Mouse (Mus musculus) CH12.LX (cell line): ENCODE measurements around the gene Nhlrc1. TPM values are rescaled to one million over a fixed set of nuclear protein-coding genes. Genes with fewer than 3 reads are reported as not detected.

Experiments
- DNase-seq: peaks from one replicate; pipeline ENCODE4 v3.0.0-alpha.2; 2013; ENCODE audit errors: extremely low read depth
- H3K27ac ChIP-seq: 2 replicates; pipeline ENCODE4 v1.5.1; 2012; ENCODE audit warnings: low read depth, mild to moderate bottlenecking, control low read depth, moderate library complexity; ENCODE audit not compliant: insufficient read depth
- H3K27me3 ChIP-seq: replicated peaks from 2 replicates; pipeline ENCODE3; 2012; ENCODE audit warnings: inconsistent platforms
- H3K36me3 ChIP-seq, 2 experiments: replicated peaks in 1 of 2; 2 replicates each; pipeline versions ENCODE3 to v1.6.1; 2012; ENCODE audit warnings: inconsistent platforms in 1 of 2, low read length in 1 of 2, mild to moderate bottlenecking in 1 of 2, mixed read lengths in 1 of 2, moderate library complexity in 1 of 2; ENCODE audit not compliant: control insufficient read depth in 1 of 2, insufficient read depth in 1 of 2
- H3K4me1 ChIP-seq, 2 experiments: 2 replicates each; pipeline ENCODE4 v1.6.1; 2012; ENCODE audit warnings: inconsistent platforms in 1 of 2, moderate library complexity in 1 of 2; ENCODE audit not compliant: insufficient read depth in 2 of 2, control insufficient read depth in 1 of 2
- H3K4me2 ChIP-seq: 2 replicates; pipeline ENCODE4 v1.6.1; 2012; ENCODE audit warnings: low read depth, mild to moderate bottlenecking, control low read depth; ENCODE audit not compliant: poor library complexity, insufficient read depth, severe bottlenecking
- H3K4me3 ChIP-seq, 3 experiments: fragments of 150-350 bp in 1 of 3; sonication (generic) in 1 of 3; replicated peaks in 1 of 3; 2 replicates each; pipeline versions ENCODE3 to v1.5.1; 2011 to 2012; ENCODE audit warnings: low read depth in 2 of 3, low read length in 2 of 3, mild to moderate bottlenecking in 2 of 3, moderate library complexity in 2 of 3, control low read depth in 1 of 3, improper control_type of control experiment in 1 of 3, inconsistent platforms in 1 of 3, mixed read lengths in 1 of 3; ENCODE audit not compliant: poor library complexity in 1 of 3
- H3K79me2 ChIP-seq: replicated peaks from 2 replicates; pipeline ENCODE4 v1.6.1; 2012; ENCODE audit warnings: mild to moderate bottlenecking, moderate library complexity; ENCODE audit not compliant: control insufficient read depth, poor library complexity, insufficient read depth, severe bottlenecking; ENCODE audit errors: extremely low read depth
- H3K9ac ChIP-seq: 2 replicates; pipeline ENCODE4 v1.6.1; 2012; ENCODE audit warnings: low read depth, mild to moderate bottlenecking, control low read depth, moderate library complexity; ENCODE audit not compliant: insufficient read depth
- H3K9me3 ChIP-seq: replicated peaks from 2 replicates; pipeline ENCODE3; 2012; ENCODE audit warnings: low read length, inconsistent platforms, mixed read lengths
- BHLHE40 ChIP-seq: IDR thresholded peaks from 2 replicates; pipeline ENCODE4 v1.6.1; 2011; ENCODE audit warnings: mild to moderate bottlenecking, low read depth, low read length, improper control_type of control experiment
- CHD1 ChIP-seq: IDR thresholded peaks from 2 replicates; pipeline ENCODE4 v1.6.1; 2012; ENCODE audit warnings: low read depth, low read length, improper control_type of control experiment, inconsistent platforms
- CHD2 ChIP-seq: IDR thresholded peaks from 2 replicates; pipeline ENCODE4 v1.6.1; 2011; ENCODE audit warnings: low read length, improper control_type of control experiment
- CTCF ChIP-seq, 2 experiments: IDR thresholded peaks in 1 of 2; conservative IDR thresholded peaks in 1 of 2; 2 replicates each; pipeline ENCODE4 v1.5.1; 2011 to 2012; ENCODE audit warnings: low read depth in 2 of 2, low read length in 2 of 2, improper control_type of control experiment in 1 of 2, inconsistent platforms in 1 of 2, mild to moderate bottlenecking in 1 of 2, moderate library complexity in 1 of 2
- ELF1 ChIP-seq: IDR thresholded peaks from 2 replicates; pipeline ENCODE4 v1.6.1; 2014; ENCODE audit warnings: low read depth, mild to moderate bottlenecking, inconsistent platforms, low read length, improper control_type of control experiment
- EP300 ChIP-seq: IDR thresholded peaks from 2 replicates; pipeline ENCODE4 v1.6.1; 2011; ENCODE audit warnings: low read length, improper control_type of control experiment
- ETS1 ChIP-seq: conservative IDR thresholded peaks from 2 replicates; pipeline ENCODE4 v1.6.1; 2012; ENCODE audit warnings: low read depth, mild to moderate bottlenecking, inconsistent platforms, low read length, improper control_type of control experiment, moderate library complexity
- GABPA ChIP-seq: IDR thresholded peaks from 2 replicates; pipeline ENCODE4 v1.6.1; 2012; ENCODE audit warnings: low read depth, low read length, improper control_type of control experiment, inconsistent platforms; ENCODE audit not compliant: insufficient replicate concordance
- HCFC1 ChIP-seq: IDR thresholded peaks from 2 replicates; pipeline ENCODE4 v1.6.1; 2012; ENCODE audit warnings: low read depth, mild to moderate bottlenecking, inconsistent platforms, low read length, improper control_type of control experiment
- JUN ChIP-seq: IDR thresholded peaks from 2 replicates; pipeline ENCODE4 v1.6.1; 2011; ENCODE audit warnings: low read depth, mild to moderate bottlenecking, low read length, improper control_type of control experiment, moderate library complexity; ENCODE audit not compliant: insufficient read depth
- MAX ChIP-seq: IDR thresholded peaks from 2 replicates; pipeline ENCODE4 v1.6.1; 2011; ENCODE audit warnings: low read length, improper control_type of control experiment
- MEF2A ChIP-seq: IDR thresholded peaks from 2 replicates; pipeline ENCODE4 v1.6.1; 2014; ENCODE audit warnings: low read depth, mild to moderate bottlenecking, inconsistent platforms, low read length, improper control_type of control experiment, borderline replicate concordance
- MXI1 ChIP-seq: IDR thresholded peaks from 2 replicates; pipeline ENCODE4 v1.6.1; 2011; ENCODE audit warnings: mild to moderate bottlenecking, low read depth, low read length, improper control_type of control experiment
- NELFE ChIP-seq: IDR thresholded peaks from 2 replicates; pipeline ENCODE4 v1.6.1; 2011; ENCODE audit warnings: low read depth, low read length, improper control_type of control experiment
- NRF1 ChIP-seq: IDR thresholded peaks from 2 replicates; pipeline ENCODE4 v1.6.1; 2014; ENCODE audit warnings: low read depth, mild to moderate bottlenecking, inconsistent platforms, low read length, improper control_type of control experiment, moderate library complexity
- PAX5 ChIP-seq: IDR thresholded peaks from 2 replicates; pipeline ENCODE4 v1.6.1; 2012; ENCODE audit warnings: low read length, inconsistent platforms, mixed read lengths
- POLR2AphosphoS2 ChIP-seq: IDR thresholded peaks from 2 replicates; pipeline ENCODE4 v1.6.1; 2011; ENCODE audit warnings: low read depth, low read length, improper control_type of control experiment
- RCOR1 ChIP-seq: conservative IDR thresholded peaks from 2 replicates; pipeline ENCODE4 v1.6.1; 2012; ENCODE audit warnings: low read depth, mild to moderate bottlenecking, inconsistent platforms, low read length, improper control_type of control experiment
- SIN3A ChIP-seq: IDR thresholded peaks from 2 replicates; pipeline ENCODE4 v1.6.1; 2012; ENCODE audit warnings: low read length, improper control_type of control experiment, inconsistent platforms
- SMC3 ChIP-seq: IDR thresholded peaks from 2 replicates; pipeline ENCODE4 v1.6.1; 2011; ENCODE audit warnings: low read depth, low read length, improper control_type of control experiment
- TBP ChIP-seq: conservative IDR thresholded peaks from 2 replicates; pipeline ENCODE4 v1.6.1; 2011; ENCODE audit warnings: low read depth, low read length, improper control_type of control experiment
- TCF12 ChIP-seq: IDR thresholded peaks from 2 replicates; pipeline ENCODE4 v1.6.1; 2014; ENCODE audit warnings: low read depth, mild to moderate bottlenecking, inconsistent platforms, low read length, improper control_type of control experiment
- UBTF ChIP-seq: IDR thresholded peaks from 2 replicates; pipeline ENCODE4 v1.6.1; 2012; ENCODE audit warnings: low read depth, mild to moderate bottlenecking, inconsistent platforms, low read length, improper control_type of control experiment, moderate library complexity
- USF1 ChIP-seq: IDR thresholded peaks from 2 replicates; pipeline ENCODE4 v1.6.1; 2014; ENCODE audit warnings: low read depth, mild to moderate bottlenecking, inconsistent platforms, low read length, improper control_type of control experiment
- USF2 ChIP-seq: conservative IDR thresholded peaks from 2 replicates; pipeline ENCODE4 v1.6.1; 2011; ENCODE audit warnings: low read depth, low read length, improper control_type of control experiment
- ZC3H11A ChIP-seq: IDR thresholded peaks from 2 replicates; pipeline ENCODE4 v1.6.1; 2012; ENCODE audit warnings: low read depth, mild to moderate bottlenecking, inconsistent platforms, low read length, improper control_type of control experiment
- ZKSCAN1 ChIP-seq: IDR thresholded peaks from 2 replicates; pipeline ENCODE4 v1.6.1; 2012; ENCODE audit warnings: low read depth, inconsistent platforms, low read length, improper control_type of control experiment, borderline replicate concordance
- ZMIZ1 ChIP-seq: IDR thresholded peaks from 2 replicates; pipeline ENCODE4 v1.6.1; 2012; ENCODE audit warnings: low read depth, mild to moderate bottlenecking, inconsistent platforms, low read length, improper control_type of control experiment
- dilution Hi-C: fragments of 300-500 bp; cut with MboI; formaldehyde crosslinking; loops from 2 replicates; pipeline ENCODE4 v1.14.3; 2020; ENCODE audit warnings: low sequenced_read_pairs; ENCODE audit not compliant: extremely low pct_unique_long_range_greater_than_20kb, extremely low pct_ligation_motif_present
- in situ Hi-C: fragments of 300-500 bp; cut with MboI; formaldehyde crosslinking; loops from 3 replicates; pipeline ENCODE4 v1.14.3; 2019; ENCODE audit warnings: low sequenced_read_pairs, low pct_ligation_motif_present, low pct_unique_long_range_greater_than_20kb, mixed read lengths
- polyA plus RNA-seq: library from polyadenylated mRNA; unstranded; fragments of >175 nt; gene quantifications from 2 replicates; pipeline ENCODE4 v1.2.1, GENCODE M21; 2012; ENCODE audit warnings: low read depth; ENCODE audit not compliant: insufficient read length
- total RNA-seq, 2 experiments: library from RNA; depleted of rRNA; stranded (reverse); fragments of 300-350 nt in 1 of 2; fragments of >200 nt in 1 of 2; gene quantifications; 2 replicates each; pipeline ENCODE4 v1.2.3; 2012 to 2014

The Nhlrc1 gene
- total and polyA plus RNA-seq, 3 experiments, result not detected

- Histone ChIP-seq H3K9me3 (no peaks in the 10 kb centered on the region), H3K4me2 (no peak overlapping the region), H3K4me1 (peaks cover 0 to 3% of the 10 kb centered on the region in 2 experiments; a peak in 2 of 4 replicates), H3K27me3 (no peaks in the 10 kb centered on the region), H3K4me3 (no peak overlapping the region), H3K79me2 (no peaks in the 10 kb centered on the region), H3K36me3 (peaks cover 0 to 3% of the 10 kb centered on the region in 2 experiments), H3K9ac (no peak overlapping the region), H3K27ac (no peak overlapping the region)
- TF ChIP-seq ETS1 (no peak), TCF12 (no peak), MXI1 (no peak), SMC3 (no peak), POLR2AphosphoS2 (no peak), MEF2A (no peak), CHD2 (no peak), NRF1 (no peak), BHLHE40 (no peak), CTCF (conservative IDR thresholded peaks at IDR 0.05 in 1 of 2, IDR thresholded peaks at IDR 0.05 in 1 of 2; ENCODE audit: low read depth in 2 of 2, low read length in 2 of 2) (no peak), USF1 (no peak), SIN3A (no peak), CHD1 (no peak), PAX5 (no peak), TBP (no peak), JUN (no peak), ZC3H11A (no peak), MAX (no peak), NELFE (no peak), ELF1 (no peak)
- dilution Hi-C loops (no loop called here), in situ Hi-C loops (no loop called here)
- no peak for DNase-seq
Observed at GRCm38 (mm10) chr13:47030376-47031107, 15.9 kb upstream of the Nhlrc1 start.

GRCm38 (mm10) chr13:47020798-47021197 is 6.1 kb upstream of the Nhlrc1 start:
- Histone ChIP-seq H3K4me2 (no peak overlapping the region), H3K9ac (no peak overlapping the region), H3K9me3 (no peaks in the 10 kb centered on the region), H3K36me3 (no peaks in the 10 kb centered on the region), H3K4me3 (no peak overlapping the region), H3K4me1 (no peaks in the 10 kb centered on the region), H3K27me3 (no peaks in the 10 kb centered on the region), H3K79me2 (no peaks in the 10 kb centered on the region), H3K27ac (no peak overlapping the region)
- DNase-seq, result no peak
- dilution Hi-C loops (no loop called here), in situ Hi-C loops (no loop called here)
- TF ChIP-seq MXI1 (no peak), MEF2A (no peak), UBTF (no peak), CTCF (conservative IDR thresholded peaks at IDR 0.05 in 1 of 2, IDR thresholded peaks at IDR 0.05 in 1 of 2; ENCODE audit: low read depth in 2 of 2, low read length in 2 of 2) (no peak), ZMIZ1 (no peak), SMC3 (no peak), ZKSCAN1 (no peak), EP300 (no peak), HCFC1 (no peak), POLR2AphosphoS2 (no peak), GABPA (no peak), RCOR1 (no peak), USF2 (no peak), ETS1 (no peak), ELF1 (no peak), CHD2 (no peak), ZC3H11A (no peak)
